Mouse (Mus musculus) T-helper 2 cell (primary cell): ENCODE measurements around the gene Zdhhc22.

Source experiments
- in situ Hi-C: fragments of 300-600 bp; cut with MboI, MseI; formaldehyde crosslinking; loops from one replicate; pipeline ENCODE4 v1.15.1; 2025; ENCODE audit warnings: high pct_unique_total_duplicates

Zdhhc22 gene

DNA sequence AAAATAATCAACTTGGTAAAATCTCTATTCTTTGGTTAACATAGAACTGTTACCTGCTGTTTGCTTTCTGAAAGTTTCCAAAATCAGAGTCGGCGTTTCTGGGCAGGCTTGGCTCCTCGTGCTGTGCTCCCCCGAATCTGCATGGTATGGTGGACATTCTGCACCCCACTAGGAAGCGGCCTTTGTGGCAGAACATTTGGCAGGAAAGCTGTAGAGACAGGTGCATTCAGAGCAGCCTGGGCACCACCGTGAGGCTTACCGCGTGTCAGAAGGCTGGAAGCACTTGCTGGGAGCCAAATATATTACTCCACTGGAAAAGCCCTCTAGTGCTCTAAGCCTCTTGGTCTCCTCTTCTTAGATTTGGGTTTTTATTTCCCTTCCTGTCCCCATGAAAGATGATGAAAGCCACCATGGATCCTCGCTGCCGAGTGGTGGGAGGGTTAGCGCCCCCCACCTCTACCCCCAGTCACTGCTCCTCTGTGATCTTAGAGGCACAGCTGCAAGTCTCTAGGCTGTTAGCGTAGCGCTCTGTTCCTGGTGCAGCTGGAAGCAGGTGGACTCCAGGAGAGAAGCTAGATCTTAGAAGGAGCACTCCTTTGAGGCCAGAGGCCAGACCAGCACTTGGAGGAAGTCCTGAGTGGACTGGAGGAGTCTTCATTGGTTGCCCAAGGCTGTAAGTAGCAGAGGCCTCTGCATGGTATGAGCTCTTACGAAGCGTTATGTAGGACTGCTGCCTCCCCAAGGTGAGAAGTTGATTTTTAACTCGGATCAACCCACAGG, 25.8 kb downstream of the Zdhhc22 start:
- in situ Hi-C loops: no loop called here

DNA sequence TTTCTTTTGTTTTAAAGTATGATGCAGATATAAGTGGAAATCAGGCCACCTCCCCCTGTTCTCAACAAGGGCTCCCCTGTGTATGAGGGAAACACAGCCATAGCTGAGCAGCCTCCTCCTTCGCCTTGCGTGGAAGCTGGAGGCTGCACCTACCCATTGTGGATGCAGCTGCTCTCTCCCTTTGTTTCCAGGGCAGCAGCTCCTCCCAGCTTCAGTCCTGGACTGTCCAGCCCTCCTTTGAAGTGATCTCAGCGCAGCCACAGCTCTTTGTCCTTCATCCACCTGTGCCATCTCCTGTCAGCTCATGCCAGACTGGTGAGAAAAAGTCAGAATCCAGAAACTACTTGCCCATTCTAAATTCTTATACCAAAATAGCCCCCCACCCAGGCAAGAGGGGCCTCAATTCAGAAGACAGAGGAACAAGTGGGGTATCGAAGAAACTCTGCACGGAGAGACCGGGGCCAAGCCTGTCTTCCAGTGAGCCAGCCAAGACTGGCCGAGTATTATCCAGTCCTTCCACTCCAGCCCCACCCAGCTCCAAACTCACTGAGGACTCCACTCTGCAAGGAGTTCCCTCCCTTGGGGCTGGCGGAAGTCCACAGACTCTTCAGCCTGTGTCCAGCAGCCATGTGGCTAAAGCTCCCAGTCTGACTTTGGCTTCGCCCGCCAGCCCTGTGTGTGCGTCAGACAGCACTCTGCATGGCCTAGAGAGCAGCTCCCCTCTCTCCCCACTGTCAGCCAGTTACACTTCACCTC, 28.5 kb downstream of the Zdhhc22 start:
- in situ Hi-C loops: no loop called here

DNA sequence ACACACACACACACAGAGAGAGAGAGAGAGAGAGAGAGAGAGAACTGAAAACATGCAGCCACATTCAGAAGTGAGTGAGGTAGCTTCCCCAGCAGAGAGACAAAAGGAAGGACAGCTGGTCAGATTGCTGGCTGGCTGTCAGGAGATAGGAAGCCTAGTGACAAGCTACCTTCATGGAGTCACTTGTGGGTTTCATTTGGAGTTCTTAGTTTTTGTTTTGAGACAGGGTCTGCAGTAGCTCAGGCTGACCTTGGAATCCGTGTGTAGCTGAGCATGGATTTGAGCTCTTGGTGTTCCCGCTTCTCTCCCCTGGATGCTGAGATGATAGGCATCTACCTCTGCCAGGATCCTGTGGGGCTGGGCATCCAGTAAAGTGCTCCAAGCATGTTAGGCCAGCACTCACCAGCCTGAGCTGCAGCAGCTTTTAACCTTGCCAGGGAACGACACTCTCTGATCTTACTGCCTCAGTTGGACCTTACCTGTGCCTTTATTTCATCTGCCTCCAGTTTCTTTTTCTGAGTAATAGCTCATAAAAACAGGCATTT, 29.4 kb downstream of the Zdhhc22 start:
- in situ Hi-C loops: no loop called here

DNA sequence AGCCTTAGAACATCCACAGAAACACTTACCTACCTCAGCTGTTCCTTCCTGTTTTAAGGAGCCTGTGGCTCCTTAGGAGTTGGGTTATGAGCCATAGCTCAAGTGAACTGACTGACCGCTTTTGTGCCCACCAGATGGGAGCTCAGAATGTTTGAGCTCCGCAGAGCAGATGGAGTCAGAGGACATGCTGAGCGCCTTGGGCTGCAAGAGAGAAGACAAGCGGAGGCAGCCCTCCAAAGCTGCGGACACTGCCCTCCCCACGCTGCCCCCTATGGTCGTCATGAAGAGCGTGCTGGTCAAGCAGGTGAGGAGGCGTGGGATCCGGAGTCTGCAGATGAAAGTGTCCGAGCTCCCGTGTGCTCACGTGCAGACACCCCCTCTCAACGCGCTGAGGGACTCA, 30.1 kb downstream of the Zdhhc22 start:
- in situ Hi-C loops: no loop called here

DNA sequence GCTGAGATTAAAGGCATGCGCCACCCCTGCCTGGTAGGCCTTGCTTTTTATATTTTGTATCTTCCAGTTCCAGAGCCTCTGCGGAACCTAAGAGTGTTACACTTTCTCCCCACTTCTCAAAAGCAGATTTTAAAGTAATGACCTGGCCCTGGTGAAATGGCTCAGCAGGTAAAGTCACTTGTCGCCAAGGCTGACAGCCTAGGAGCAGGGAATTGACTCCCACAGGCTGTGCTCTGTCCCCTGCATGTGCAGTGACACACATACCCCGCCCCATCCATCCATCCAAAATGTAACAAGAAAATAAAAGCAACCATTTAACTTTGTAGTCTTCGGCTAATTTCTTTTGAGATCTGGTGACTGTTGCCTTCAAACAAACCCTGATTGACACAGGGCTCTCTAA, 30.6 kb downstream of the Zdhhc22 start:
- in situ Hi-C loops: no loop called here

DNA sequence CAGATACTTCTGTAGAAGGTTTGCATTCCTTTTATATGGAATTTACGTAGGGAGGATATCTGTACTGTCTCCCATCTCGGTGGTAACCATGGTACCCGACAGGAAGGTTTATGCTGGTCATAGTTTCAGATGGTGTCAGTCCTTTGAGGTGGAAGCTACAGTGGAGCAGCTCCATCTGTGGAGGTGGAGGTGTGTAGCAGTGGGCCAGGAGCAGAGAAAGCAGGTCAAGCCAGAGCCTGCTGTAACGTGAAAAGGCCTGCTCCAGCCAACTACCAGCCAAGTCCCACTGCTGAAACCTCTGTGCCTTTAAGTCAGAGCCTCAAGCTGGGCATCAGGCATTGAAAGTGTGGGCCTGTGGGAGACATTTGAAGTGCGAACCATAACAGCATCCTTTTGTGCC, 31.7 kb downstream of the Zdhhc22 start:
- in situ Hi-C loops: no loop called here

DNA sequence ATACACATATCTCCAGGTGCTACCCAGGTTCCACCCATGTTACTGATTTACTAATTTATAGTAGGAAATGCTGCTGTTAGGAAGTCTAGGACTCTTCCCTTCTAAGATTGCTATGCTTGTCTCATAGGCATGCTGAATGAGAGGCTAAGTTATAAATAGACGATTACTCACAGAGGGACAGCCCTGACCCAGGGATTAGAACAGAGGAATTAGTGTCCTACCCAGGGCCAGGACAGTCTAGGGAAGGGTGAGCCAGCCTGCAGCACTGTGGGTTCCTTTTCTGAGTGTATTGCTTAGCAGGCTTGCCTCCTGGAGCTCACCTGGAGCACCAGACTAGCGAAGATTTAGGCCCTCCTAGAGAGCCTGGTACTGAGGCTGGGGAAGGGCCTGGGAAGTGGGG, 34.3 kb downstream of the Zdhhc22 start:
- in situ Hi-C loops: no loop called here

DNA sequence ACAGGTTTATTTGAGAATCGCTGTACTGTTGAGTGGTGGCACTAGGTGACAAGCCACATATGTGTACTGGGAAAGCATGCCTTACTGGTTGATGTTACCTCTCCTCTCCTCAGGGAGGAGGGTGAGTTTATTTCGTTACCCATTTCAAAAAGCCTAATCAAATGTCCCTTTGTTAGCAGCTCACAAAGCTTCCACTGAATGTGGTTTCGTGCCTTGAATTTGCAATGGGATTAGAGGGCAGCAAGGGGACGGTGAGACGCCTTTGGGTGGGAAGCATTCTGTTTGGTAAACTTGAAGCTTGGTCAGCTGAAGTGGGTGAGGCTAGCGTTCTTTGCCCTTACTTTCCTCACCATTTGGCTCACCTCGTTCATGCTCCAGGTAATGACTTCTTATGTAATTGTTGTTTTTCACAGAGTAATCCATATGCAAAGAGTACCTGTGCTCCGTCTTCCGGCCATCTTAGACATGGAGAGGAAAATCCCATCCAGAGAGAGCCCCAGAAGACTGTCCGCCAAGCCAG, 37.8 kb downstream of the Zdhhc22 start:
- in situ Hi-C loops: no loop called here

DNA sequence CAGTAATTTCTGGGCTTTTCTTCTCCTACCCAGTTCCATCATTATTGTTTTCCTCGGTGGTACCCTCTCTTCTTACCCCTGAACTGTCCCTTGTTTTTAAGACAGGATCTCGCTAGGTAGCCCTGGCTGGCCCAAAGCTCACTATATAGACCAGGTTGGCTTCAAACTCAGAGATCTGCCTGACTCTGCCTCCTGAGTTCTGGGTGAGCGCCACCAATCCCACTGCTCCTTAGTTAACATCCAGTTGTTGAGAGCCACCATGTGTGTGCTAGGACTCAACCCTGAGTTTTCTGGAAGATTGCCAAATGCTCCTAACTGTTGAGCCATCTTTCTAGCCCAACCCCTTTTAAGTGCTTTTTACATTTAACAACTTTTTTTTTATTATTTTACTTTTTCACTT, 39.3 kb downstream of the Zdhhc22 start:
- in situ Hi-C loops: no loop called here

DNA sequence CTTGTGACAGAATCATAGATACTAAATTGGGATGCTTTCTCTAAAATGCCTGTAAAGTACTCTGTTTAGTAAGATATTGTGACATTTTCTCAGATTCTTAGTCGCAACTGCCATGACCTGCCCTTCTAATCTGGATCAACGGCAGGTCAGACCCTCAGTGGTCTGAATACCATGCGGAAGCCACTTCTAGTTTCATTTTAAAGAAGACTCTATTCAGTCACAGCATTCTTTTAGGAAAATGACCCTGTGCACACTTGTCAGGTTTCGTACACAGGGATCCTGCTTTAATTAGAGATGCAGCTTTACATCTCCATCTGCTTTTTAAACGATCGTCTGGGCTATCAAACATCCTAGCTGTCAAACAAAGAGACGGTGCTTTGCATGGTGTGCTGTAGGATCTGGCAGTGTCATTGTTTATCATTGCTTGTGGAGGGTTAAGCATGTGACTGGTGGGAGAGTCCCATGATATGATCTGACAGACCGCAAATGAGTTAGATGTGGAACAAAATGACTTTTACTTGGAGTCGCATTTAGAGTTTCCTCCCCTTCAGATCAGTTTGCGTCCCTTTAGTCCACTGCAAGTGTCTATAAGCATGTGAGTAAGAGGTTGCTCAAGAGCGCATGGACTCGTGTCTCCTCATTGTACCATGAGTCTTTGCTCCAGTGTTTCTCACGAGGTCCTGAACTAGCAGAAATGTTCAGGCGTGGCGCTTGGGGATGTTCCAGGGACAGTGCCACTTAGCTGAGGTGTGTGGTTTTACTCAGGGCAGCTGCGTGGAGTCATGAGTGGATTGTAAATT, 39.9 kb downstream of the Zdhhc22 start:
- in situ Hi-C loops: no loop called here

DNA sequence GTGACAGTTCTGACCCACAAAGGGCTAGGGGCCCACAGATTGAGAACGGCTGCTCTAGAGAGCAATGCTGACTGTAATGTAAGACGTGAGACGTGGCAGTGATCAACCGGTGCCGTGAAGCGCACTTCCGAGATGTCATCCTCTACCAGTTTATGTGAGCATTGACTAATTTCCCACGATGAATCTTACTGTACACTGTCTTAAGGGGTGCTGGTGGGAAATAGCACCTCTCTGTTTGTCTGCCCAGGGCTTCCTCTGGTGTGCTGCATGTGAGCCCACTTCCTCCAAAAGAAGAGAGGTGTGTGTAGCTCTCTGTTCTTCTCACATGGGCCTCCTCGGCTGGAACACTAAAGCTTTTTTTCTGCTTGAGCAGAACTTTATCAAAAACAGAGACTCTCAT, 40.7 kb downstream of the Zdhhc22 start:
- in situ Hi-C loops: loop anchor here (5.0 kb wide), 1 partner anchor 57 kb away; no protein-coding TSS in a partner anchor

DNA sequence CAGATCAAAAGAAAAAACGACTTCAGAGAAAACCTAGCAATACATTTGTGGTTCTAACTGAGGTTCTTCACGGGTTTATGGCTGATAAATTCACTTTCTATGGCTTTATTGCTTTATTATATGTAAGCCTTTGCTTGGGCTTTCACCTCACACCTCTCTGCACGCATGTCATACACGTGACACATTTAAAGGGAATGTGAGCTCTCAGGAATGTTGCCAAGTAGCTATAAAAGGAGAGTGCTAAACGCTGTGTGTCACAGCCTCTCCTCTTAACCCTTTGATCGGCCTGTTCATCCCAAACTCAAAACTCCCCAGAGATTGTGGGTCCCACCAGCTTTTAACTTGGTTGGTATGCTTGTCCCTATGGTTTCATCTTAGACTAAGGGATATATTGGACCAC, 41.6 kb downstream of the Zdhhc22 start:
- in situ Hi-C loops: loop anchor here (5.0 kb wide), 1 partner anchor 56 kb away; no protein-coding TSS in a partner anchor

DNA sequence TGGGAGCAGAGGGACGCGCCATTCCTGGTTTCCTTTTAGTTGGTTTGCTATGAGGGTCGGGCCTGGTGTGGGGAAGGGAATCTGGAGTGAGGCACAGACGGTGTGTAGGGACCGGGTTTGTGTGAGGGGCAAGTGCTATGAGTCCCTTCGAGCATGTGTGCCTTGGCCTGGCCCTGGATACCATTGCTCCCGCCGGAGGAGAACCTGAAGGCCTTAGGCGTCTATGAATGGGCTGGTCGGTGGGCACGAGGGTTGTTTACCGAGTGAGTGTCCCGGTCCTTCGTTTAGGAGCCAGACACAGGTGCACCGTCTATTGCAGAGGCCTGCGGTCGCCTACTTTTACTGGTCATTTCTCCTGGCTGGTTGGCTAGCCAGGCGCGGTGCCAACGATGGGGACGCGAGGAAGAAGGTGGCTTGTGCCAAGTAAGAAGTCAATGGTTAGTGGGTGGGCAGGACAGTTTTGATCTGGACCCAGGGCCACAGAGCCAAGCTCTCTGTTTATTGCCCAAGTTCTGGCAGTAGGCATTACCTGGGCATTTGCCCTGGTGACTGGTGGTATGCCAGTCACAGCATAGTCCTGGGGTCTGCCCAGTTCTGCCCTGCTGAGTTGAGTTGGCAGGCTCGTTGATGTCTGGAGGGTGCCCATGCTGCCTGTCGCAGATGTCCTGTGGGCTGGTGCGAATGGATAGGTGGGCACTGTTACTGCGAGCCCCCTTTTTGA, 42.4 kb downstream of the Zdhhc22 start:
- in situ Hi-C loops: loop anchor here (5.0 kb wide), 1 partner anchor 56 kb away; no protein-coding TSS in a partner anchor

DNA sequence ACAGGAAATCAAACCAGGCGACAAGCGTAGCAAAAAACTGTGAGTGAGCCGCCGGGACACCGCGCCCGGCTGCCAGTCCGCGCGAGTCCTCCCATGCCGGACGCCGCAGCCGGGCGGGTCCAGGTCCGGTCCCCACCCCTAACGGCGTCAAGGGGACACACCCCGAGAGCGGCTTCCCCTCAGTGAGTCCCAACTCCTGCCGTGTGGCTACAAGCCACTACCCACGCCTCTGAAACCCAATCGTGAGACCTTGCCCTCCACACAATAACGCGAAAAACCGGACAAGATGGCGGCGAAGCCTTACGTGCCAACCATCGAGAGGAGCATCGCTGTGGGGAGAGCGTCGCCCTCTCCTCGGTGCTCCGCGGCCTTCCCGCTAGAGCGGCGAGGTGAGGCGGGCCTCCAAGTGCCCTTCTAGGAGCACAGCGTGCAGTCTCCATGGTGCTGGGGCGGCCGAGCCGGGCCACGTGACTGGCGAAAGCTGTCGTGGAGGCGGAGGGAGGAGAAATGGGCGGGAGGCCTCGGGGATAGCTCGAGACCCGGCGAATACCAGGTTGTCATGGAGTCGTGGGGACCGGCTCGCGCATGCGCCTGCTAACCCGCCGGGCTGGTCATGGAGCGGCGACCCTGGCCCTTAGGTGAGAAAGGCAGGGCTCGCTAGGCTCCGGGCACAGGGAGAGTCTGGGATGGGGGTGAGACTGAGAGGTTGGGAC, 43.2 kb downstream of the Zdhhc22 start, which contains the start of gene Cipc:
Gene Cipc (plus strand): TSS at position 182 of the 713 bp plus-strand sequence.
- in situ Hi-C loops: loop anchor here (5.0 kb wide), 1 partner anchor 55 kb away; no protein-coding TSS in a partner anchor

DNA sequence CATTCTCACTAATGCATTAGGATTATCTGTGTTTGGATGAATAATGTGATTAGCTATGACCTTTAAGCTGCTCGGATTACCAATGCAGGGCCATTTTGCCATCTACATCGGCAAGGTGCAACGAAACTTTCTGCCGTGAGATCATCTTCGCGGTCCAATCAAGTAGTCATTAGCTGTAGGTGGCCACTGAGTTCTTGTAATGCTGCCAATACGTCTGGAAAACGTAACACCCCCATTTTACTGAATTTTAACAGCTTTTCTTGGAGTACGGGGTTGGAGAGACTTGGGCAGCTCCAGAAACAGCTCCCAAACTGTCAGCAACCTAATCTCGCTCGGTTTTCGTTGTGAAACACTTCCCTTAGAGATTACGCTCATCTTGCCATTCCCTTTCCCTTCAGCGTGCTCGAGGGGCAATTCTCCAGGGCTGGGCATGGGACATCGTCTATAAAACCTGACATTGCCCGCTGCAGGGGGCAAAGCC, 43.9 kb downstream of the Zdhhc22 start:
- in situ Hi-C loops: loop anchor here (5.0 kb wide), 1 partner anchor 54 kb away; no protein-coding TSS in a partner anchor

DNA sequence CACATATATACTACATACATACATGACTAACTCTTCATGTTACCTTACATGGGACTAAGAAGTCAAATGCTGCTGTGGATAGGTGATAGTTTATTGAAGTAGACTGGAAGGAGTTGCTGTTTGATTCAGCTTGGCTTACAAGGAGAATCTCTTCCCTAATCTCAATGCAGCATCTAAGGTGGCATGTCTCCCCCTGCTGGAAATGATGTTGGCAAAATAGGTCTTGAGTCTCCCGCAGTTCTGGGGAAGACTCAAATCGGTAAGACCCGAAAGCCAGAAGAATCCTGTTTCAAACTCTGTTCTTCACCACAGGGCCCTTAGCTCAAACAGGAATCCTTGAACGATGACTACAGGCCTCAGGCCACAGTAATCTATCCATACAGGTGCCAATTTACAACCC, 45.1 kb downstream of the Zdhhc22 start:
- in situ Hi-C loops: loop anchor here (5.0 kb wide), 1 partner anchor 53 kb away; no protein-coding TSS in a partner anchor

DNA sequence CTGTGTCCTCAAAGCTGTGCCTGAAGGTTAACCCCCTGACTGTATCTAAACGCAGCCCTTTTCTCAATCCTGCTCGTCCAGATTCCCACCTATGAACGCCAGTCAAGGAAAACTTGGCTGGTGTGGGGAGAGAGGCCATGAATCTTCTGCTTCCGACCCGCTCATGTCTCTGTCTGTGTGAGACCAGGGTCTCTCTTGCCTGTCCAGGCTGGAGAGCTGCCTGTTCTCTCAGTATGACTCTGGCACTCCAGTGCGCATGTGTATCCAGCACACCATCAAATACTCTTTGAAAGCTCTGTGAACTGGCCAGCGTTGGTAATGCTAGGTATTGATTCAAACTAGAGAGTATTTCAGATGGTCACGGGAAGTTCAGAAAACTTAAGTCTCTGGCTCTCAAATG, 46.8 kb downstream of the Zdhhc22 start:
- in situ Hi-C loops: no loop called here

DNA sequence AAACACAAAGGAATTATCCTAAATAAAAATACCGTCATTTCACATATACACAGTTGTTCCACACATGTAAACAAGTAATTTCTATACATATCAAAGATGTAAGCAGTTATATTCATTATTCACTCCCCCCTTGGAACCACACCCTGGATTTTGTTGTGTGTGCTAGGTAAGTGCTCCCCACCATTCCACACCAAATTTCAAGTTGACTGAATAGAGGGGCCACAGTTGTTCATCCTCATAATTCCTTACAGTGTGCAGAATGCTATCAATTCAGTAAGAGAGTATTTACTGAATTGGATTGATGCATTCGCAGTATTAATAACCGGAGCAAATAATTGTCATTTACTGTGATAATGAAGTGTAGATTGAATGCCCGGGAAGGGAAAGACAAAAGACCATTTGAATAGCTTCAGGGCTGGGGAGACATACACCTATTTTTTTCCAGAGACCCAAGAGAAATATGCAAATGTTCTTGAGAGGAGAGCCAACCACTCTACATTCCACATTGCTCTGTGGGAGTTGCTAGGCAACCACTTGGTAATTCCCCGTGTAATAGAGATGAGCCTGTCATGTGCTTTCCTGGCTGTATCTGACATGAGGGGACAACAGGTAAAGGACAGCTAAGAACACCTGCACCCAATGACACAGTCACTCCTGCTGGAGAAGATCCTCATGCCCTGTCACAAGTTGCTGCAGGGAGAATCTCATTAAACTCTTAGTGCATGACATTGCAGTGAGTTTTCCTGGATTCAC, 48.3 kb downstream of the Zdhhc22 start:
- in situ Hi-C loops: no loop called here

DNA sequence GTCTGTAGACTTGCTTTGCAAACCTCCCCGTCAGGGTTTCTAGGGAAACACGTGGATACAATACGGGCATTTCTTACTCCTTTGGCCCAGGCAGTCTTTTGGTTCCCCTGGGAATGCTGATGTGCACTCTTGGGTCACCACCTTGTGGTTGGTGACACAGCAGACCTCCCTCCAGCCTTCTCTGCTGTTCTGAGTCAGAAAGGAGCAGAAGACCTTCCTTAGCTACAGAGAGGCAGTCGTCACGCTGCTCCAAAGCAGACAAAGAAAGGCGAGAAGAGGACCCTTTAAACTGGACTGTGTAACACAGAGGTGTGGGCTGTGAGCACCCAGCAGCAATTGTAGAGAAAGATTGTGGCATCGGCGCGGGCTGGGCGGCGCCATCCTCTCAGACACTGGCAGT, 49.1 kb downstream of the Zdhhc22 start:
- in situ Hi-C loops: no loop called here
